Mouse (Mus musculus) kidney, embryonic 15.5 days (tissue): Measurements from ENCODE around the gene Mtg1. TPM values are rescaled to one million over a fixed set of nuclear protein-coding genes. Genes with fewer than 3 reads are reported as not detected.

Source experiments
- ATAC-seq: fragments of 200-750 bp; cut with Nextera tagmentation; replicated peaks from 2 replicates; pipeline ENCODE4 v1.8.0; 2017; ENCODE audit warnings: moderate TSS enrichment; ENCODE audit not compliant: low FRiP score
- H3K27ac ChIP-seq: fragments of 300-500 bp; sonication (generic); 2 replicates; pipeline ENCODE4 v1.5.1; 2015; ENCODE audit warnings: mild to moderate bottlenecking, inconsistent platforms
- H3K27me3 ChIP-seq: fragments of 300-500 bp; sonication (generic); 2 replicates; pipeline ENCODE4 v1.6.1; 2015; ENCODE audit warnings: inconsistent platforms
- H3K36me3 ChIP-seq: fragments of 300-500 bp; sonication (generic); 2 replicates; pipeline ENCODE4 v1.6.1; 2015; ENCODE audit warnings: inconsistent platforms
- H3K4me1 ChIP-seq: fragments of 300-500 bp; sonication (generic); 2 replicates; pipeline ENCODE4 v1.6.1; 2015; ENCODE audit warnings: inconsistent platforms
- H3K4me2 ChIP-seq: fragments of 300-500 bp; sonication (generic); 2 replicates; pipeline ENCODE4 v1.6.1; 2015; ENCODE audit warnings: moderate library complexity, mild to moderate bottlenecking, inconsistent platforms
- H3K4me3 ChIP-seq: fragments of 300-500 bp; sonication (generic); replicated peaks from 2 replicates; pipeline ENCODE4 v1.5.1; 2015; ENCODE audit warnings: mild to moderate bottlenecking, inconsistent platforms
- H3K9ac ChIP-seq: fragments of 300-500 bp; sonication (generic); 2 replicates; pipeline ENCODE4 v1.6.1; 2015; ENCODE audit warnings: mild to moderate bottlenecking, inconsistent platforms
- H3K9me3 ChIP-seq: fragments of 300-500 bp; sonication (generic); replicated peaks from 2 replicates; pipeline ENCODE4 v1.6.1; 2016; ENCODE audit warnings: inconsistent platforms
- WGBS: fragments of 180-500 bp; shearing (Covaris S2); methylation state at CpG from one replicate; pipeline ENCODE4 v1.1.7; 2015; ENCODE audit warnings: mixed read lengths; 5-methylcytosine and 5-hydroxymethylcytosine counted together
- polyA plus RNA-seq: library from polyadenylated mRNA; unstranded; fragments of >200 nt; fragmentation: Nextera tagmentation; extraction: Ambion mirVana; gene quantifications from 2 replicates; pipeline ENCODE4 v1.2.1, GENCODE M21; 2015

Mtg1 gene
- polyA plus RNA-seq, 1 experiment from 2014 or later, result 26.3 TPM

DNA sequence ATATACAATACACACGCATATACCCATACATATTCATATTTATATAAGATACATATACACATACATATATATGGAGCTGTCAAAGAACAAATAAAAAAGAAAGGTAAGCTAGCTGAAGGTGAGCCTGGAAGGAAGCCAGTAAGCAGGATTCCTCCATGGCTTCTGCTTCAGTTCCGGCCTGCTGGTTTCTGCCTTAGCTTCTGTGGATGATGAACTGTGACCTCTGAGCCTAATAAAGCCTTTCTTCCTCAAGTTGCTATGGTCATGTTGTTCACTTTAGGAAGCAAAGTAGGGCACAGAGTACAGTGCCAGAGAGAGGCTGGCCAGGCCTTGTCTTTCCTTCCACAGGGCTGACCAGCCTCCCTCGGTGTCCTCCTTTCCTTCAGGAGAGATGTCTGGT is 33.5 kb downstream of the Mtg1 start:
- Histone ChIP-seq H3K4me2 (no peak overlapping the region), H3K4me1 (no peaks in the 10 kb centered on the region), H3K9me3 (no peaks in the 10 kb centered on the region), H3K36me3 (no peaks in the 10 kb centered on the region), H3K27ac (no peak overlapping the region), H3K9ac (no peak overlapping the region), H3K27me3 (no peaks in the 10 kb centered on the region), H3K4me3 (no peak overlapping the region)
- ATAC-seq, result no peak
- 91% methylated on average over 3 of the region's 3 CpGs for WGBS

DNA sequence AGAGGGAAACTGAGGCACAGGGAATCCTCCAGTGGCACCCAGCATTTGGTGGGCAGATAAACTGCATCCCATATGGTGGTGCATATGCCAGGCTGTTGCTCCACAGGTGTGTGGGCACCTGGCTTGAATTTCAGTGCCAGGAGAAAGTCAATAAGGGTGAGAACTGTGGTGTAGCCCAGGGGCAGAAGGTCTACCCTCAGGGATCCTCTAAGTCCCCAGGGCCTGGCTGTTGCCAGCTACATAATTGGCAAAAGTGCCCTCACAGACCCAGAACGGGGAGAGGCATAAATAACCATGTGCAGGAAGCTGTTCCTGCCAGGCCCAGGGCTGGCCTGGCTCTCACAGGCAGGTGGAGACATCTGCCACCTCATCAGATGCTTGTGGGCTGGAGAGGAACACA is 35.6 kb downstream of the Mtg1 start, which contains the start of gene Olfr523:
Gene Olfr523 (plus strand): TSS at position 282 of the 400 bp plus-strand sequence.
- no peak within 1 kb of the TSS for H3K27ac ChIP-seq
- ATAC-seq, result no peak
- no peak within 1 kb of the TSS for H3K9ac ChIP-seq
- H3K4me3 ChIP-seq, result no peak within 1 kb of the TSS
- no peak within 1 kb of the TSS for H3K4me2 ChIP-seq
- H3K9me3 ChIP-seq, result no peaks in the 10 kb centered on the region
- 36% methylated on average over 1 of the region's 1 CpGs for WGBS
- H3K36me3 ChIP-seq, result no peaks in the 10 kb centered on the region
- no peaks in the 10 kb centered on the region for H3K27me3 ChIP-seq
- H3K4me1 ChIP-seq, result no peaks in the 10 kb centered on the region

DNA sequence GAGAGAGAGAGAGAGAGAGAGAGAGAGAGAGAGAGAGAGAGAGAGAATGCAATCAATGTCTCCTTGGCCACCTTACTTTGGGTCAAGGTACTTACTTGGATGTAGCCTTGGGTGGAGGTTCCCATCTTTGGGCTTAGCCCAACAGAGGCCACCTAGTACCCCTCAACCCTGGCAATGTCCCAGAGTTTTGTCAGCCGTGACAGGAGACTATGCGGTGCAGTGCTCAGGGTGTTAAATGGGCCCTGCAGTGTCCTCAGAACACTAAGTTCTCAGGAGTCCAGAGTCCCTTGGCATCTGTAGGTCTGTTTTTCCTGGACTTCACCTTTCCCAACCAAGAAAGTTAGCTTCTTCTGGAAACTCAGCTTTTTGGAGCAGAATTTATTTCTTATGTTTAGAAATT is 41.8 kb downstream of the Mtg1 start:
- Histone ChIP-seq H3K4me3 (no peak overlapping the region), H3K9ac (no peak overlapping the region), H3K4me1 (no peaks in the 10 kb centered on the region), H3K36me3 (no peaks in the 10 kb centered on the region), H3K4me2 (no peak overlapping the region), H3K27me3 (peaks cover 4% of the 10 kb centered on the region; the same call in 1 of the 2 replicates), H3K27ac (no peak overlapping the region), H3K9me3 (no peaks in the 10 kb centered on the region)
- WGBS, result 78% methylated on average over 2 of the region's 2 CpGs
- no peak for ATAC-seq

DNA sequence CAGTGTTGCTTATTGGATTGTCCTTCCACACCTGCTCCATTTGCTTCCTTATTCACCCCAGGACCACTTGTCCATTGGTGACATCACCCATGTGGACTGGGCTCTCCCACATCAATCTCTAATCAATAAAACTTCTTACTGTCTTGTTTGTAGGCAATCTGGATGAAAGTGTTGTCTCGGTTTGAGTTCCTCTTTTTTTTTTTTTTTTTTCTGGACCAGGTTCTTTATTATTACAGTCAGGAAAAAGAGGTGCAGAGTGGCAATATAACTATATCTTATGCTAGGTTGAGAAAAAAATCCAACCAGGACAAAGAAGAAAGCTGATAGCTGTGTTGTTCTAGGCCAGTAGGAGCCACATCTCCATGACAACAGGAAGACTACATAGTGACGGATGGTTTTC is 43.3 kb downstream of the Mtg1 start:
- H3K27me3 ChIP-seq, result peaks cover 4% of the 10 kb centered on the region; the same call in 1 of the 2 replicates
- H3K4me3 ChIP-seq, result no peak overlapping the region
- H3K4me2 ChIP-seq, result no peak overlapping the region
- WGBS, result 64% methylated on average over 2 of the region's 2 CpGs
- no peak for ATAC-seq
- no peaks in the 10 kb centered on the region for H3K4me1 ChIP-seq
- no peak overlapping the region for H3K9ac ChIP-seq
- H3K36me3 ChIP-seq, result no peaks in the 10 kb centered on the region
- no peaks in the 10 kb centered on the region for H3K9me3 ChIP-seq
- H3K27ac ChIP-seq, result no peak overlapping the region

DNA sequence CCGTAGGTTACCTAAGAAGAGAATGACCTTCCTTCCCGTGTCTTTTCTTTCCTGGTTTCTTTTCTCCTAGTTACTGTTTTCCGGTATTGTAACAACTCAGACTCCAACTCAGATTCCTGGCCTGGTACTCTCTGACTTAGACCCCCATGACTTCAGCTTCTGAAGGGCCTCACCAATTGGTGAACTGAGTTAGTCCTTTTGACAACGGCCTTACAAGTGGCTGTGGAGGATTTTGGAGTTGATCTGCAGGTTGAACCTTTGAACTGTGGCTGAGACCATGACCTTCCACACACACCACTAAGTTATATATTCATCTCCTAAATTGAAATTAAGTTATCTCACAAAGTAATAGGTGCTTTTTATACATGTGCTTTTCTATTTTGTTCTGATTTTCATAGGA is 46.8 kb downstream of the Mtg1 start:
- WGBS, result 79% methylated on average over 4 of the region's 4 CpGs
- Histone ChIP-seq H3K4me2 (no peak overlapping the region), H3K9me3 (no peaks in the 10 kb centered on the region), H3K4me3 (no peak overlapping the region), H3K9ac (no peak overlapping the region), H3K36me3 (no peaks in the 10 kb centered on the region), H3K4me1 (no peaks in the 10 kb centered on the region), H3K27me3 (peaks cover 7% of the 10 kb centered on the region; the same call in 1 of the 2 replicates), H3K27ac (no peak overlapping the region)
- no peak for ATAC-seq

DNA sequence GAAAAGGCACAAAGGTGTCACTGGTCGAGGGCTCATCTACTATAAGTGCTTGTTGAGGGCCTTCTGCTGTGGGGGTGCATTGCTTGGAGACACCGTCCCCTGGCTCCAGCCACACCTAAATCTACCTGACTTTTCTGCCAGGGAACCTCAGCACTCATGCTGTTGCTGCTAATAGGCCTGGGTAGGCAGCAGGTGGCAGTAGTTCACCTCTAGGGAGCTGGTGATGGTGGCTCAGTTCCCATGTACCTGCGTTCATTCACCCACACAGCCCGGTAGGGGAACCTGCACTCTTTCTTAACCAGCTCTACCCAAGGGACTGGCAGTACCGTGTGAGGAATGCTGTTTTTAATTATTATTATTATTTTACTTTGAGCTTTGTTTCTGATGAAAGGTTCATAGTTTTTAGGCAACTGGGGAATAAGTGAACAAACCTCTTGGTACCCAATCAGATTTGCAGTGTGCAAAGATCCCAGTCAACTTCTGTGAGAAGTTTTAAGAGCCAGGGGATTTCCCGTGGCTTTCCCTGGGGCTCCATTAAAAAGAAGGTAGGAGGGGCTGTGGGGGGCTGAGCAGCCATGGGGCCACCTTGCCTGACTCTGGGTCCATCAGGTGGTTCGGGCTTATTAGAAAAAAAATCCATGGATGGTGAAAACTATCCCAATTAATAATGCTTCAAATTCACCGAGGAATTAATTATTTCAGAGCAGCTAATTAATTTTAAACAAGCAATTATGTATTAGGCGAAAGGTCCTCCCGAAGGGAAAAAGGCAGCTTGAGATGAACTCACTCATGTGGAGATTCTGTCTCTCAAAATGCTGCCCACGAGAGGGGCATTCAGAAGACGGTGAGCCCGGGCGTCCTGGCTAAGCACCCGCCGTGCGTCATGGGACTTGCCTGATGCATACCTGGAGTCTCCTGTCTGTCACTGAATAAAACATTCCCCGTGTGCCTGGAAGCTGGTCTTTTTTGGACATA is 49.6 kb downstream of the Mtg1 start:
- no peak overlapping the region for H3K4me3 ChIP-seq
- ATAC-seq, result no peak
- WGBS, result 67% methylated on average over 18 of the region's 18 CpGs
- H3K27ac ChIP-seq, result no peak overlapping the region
- no peak overlapping the region for H3K4me2 ChIP-seq
- peaks cover 7% of the 10 kb centered on the region; the same call in 1 of the 2 replicates for H3K27me3 ChIP-seq
- H3K9me3 ChIP-seq, result no peaks in the 10 kb centered on the region
- H3K36me3 ChIP-seq, result no peaks in the 10 kb centered on the region
- H3K9ac ChIP-seq, result no peak overlapping the region
- H3K4me1 ChIP-seq, result no peaks in the 10 kb centered on the region

DNA sequence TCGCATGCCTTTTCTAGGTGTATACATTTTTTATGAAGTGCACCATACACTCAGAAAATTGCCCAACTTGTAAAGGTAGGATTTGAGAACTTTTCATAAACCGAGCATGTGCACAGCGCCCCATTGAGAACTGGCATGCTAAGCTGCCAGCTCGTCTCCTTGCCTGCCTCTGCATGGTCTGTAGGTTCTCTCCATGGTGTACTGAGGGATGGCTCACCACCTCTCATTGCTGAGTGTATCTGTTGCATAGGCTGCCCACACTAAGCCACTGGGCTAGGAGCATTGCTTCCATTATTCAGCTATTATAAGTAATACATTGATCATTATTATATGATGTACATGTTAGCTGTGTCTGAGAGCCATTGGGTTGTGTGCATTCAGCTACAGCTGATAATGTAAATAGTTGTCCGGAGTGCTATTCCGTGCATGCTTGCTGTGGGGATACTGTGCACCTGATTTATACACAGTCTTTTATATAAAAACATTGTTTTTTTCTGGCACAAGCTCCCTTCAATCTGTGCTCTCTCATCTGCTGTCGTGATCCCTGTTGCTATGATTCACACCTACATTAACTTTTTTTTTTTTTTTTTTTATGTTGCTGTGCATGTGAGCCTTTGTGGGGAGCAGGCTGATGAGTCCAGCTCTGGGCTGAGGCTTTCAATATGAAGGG is 50.5 kb downstream of the Mtg1 start:
- H3K4me2 ChIP-seq, result no peak overlapping the region
- H3K27me3 ChIP-seq, result peaks cover 7% of the 10 kb centered on the region; the same call in 1 of the 2 replicates
- H3K4me3 ChIP-seq, result no peak overlapping the region
- no peak overlapping the region for H3K9ac ChIP-seq
- no peak for ATAC-seq
- H3K36me3 ChIP-seq, result no peaks in the 10 kb centered on the region
- no peaks in the 10 kb centered on the region for H3K4me1 ChIP-seq
- 79% methylated on average over 7 of the region's 7 CpGs for WGBS
- no peak overlapping the region for H3K27ac ChIP-seq
- H3K9me3 ChIP-seq, result no peaks in the 10 kb centered on the region

DNA sequence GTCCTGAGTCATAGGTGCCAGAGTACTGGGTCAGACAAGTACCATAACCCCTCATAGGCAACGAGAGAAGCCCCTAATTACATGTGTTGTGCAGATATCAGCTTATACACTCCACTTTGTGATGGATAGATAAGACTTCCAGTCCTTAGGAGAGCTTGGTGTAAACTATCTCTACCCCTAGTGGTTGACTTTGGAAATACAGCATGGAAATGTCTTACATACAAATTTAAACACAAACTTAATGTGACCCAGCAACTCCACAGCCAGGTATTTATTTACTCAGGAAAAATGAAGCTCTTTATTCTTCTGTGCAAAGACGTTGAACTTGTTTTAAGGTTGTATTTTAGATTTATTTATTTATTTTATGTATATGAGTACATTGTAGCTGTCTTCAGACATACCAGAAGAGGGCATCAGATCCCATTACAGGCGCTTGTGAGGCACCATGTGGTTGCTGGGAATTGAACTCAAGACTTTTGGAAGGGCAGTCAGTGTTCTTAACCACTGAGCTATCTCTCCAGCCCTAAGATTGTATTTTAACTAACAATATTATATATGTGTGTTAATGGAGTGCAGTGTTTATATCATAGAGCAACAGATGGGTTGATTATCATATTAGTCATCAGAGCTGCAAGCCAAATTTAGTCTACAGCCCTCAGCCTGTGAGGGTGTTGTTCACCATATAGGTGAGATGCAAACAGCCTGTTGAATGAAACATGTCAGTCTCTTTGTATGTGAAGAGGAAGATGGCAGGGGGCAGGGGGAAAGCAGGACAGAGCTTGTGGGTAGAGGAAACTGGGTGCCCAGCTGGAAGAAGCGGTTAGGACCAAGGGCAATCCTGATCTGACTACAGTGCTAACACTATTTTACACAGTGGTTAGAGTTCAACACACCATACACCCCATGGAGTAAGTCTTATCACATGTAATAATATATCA is 51.3 kb downstream of the Mtg1 start:
- peaks cover 7% of the 10 kb centered on the region; the same call in 1 of the 2 replicates for H3K27me3 ChIP-seq
- no peak overlapping the region for H3K27ac ChIP-seq
- H3K9ac ChIP-seq, result no peak overlapping the region
- no peaks in the 10 kb centered on the region for H3K9me3 ChIP-seq
- H3K36me3 ChIP-seq, result no peaks in the 10 kb centered on the region
- 63% methylated on average over 4 of the region's 4 CpGs for WGBS
- no peak overlapping the region for H3K4me2 ChIP-seq
- no peak for ATAC-seq
- H3K4me3 ChIP-seq, result no peak overlapping the region
- H3K4me1 ChIP-seq, result no peaks in the 10 kb centered on the region

DNA sequence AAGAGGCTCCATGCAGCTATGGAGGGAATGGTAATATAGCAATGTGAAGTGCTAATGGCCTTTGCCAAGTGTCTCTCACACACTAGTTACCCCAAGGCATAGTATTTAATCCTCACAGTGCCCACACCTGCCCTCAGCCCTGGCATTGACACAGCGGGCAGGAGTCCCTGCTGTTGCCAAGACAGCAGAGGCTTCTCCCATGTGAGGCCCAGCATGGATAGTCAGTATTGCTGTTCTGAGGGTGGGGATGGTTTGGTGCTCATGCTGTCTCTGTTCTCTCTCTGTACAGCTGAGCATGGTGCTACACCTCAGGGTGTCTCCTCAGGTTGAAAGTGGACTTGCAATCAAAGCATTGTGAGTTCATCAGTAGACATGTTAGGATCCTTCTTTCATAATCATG is 53.1 kb downstream of the Mtg1 start:
- H3K4me2 ChIP-seq, result no peak overlapping the region
- no peak overlapping the region for H3K9ac ChIP-seq
- no peaks in the 10 kb centered on the region for H3K9me3 ChIP-seq
- no peak for ATAC-seq
- no peaks in the 10 kb centered on the region for H3K36me3 ChIP-seq
- H3K4me3 ChIP-seq, result no peak overlapping the region
- H3K27me3 ChIP-seq, result 0 out of 2 replicates have a peak, but pooled peaks cover 3% of the 10 kb centered on the region
- no peaks in the 10 kb centered on the region for H3K4me1 ChIP-seq
- no peak overlapping the region for H3K27ac ChIP-seq
- WGBS, result 100% methylated on average over 1 of the region's 1 CpGs

DNA sequence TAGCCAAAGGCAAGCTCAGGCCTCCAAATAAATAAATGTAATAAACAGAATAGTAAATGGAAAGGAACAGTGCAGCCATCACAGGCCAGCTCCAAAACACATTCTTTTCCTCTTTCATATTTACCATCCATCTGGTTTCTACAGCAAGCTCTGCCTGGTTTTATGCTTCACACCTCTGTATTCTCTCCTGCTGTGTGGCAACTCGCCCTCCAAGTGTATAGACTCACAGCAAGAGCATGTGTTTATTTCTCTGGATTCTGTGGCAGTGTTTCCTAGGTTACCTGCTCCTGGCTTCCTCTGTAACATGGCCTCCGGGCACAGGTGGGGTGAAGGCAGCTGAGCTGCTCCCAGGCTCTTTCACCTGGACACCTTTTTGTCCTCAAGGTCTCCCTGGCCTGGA is 55.1 kb downstream of the Mtg1 start:
- H3K9ac ChIP-seq, result no peak overlapping the region
- no peak overlapping the region for H3K27ac ChIP-seq
- H3K27me3 ChIP-seq, result no peaks in the 10 kb centered on the region
- no peak for ATAC-seq
- 62% methylated on average over 2 of the region's 2 CpGs for WGBS
- no peak overlapping the region for H3K4me2 ChIP-seq
- H3K9me3 ChIP-seq, result no peaks in the 10 kb centered on the region
- no peaks in the 10 kb centered on the region for H3K36me3 ChIP-seq
- no peak overlapping the region for H3K4me3 ChIP-seq
- H3K4me1 ChIP-seq, result no peaks in the 10 kb centered on the region

DNA sequence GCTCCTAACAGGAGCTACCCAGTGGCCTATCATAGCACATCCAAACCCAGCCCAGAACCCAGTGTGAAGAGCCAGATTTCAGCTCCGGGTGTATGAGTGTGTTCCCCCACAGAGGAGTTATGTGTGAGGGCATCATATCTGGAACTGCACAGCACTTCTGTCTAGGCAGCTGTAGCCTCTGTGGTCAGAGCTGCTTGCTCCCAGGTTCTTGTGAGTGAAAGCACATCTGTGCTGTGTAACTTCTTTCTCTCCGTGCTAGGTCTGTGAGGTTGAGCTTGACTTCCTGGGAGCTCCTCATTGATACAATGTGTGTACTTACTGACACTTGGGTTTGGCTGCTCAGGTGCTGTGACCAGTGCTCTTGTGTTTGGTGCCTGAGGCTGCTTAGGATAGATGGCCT is 55.5 kb downstream of the Mtg1 start:
- WGBS, result 87% methylated on average over 2 of the region's 2 CpGs
- no peak for ATAC-seq

More for the DNA sequence above, 55.5 kb downstream of the Mtg1 start:
- Histone ChIP-seq H3K4me3 (no peak overlapping the region), H3K4me1 (no peaks in the 10 kb centered on the region), H3K27me3 (no peaks in the 10 kb centered on the region), H3K4me2 (no peak overlapping the region), H3K36me3 (no peaks in the 10 kb centered on the region), H3K9me3 (no peaks in the 10 kb centered on the region), H3K27ac (no peak overlapping the region), H3K9ac (no peak overlapping the region)
